Mouse (Mus musculus) intestine, postnatal 0 days (tissue): ENCODE results near the gene Gm498. TPM values are rescaled to one million over a fixed set of nuclear protein-coding genes. Genes with fewer than 3 reads are reported as not detected.

Source experiments
- ATAC-seq: fragments of 200-750 bp; cut with Nextera tagmentation; 2 replicates; pipeline ENCODE4 v1.8.0; 2017; ENCODE audit warnings: mild to moderate bottlenecking, moderate TSS enrichment, moderate library complexity
- H3K27ac ChIP-seq: fragments of 300-500 bp; sonication (generic); 2 replicates; pipeline ENCODE4 v1.5.1; 2014; ENCODE audit warnings: mild to moderate bottlenecking, low read depth, low read length, moderate library complexity
- H3K27me3 ChIP-seq: fragments of 300-500 bp; sonication (generic); replicated peaks from 2 replicates; pipeline ENCODE4 v1.6.1; 2014; ENCODE audit warnings: low read length, mixed read lengths; ENCODE audit not compliant: control insufficient read depth, insufficient read depth
- H3K36me3 ChIP-seq: fragments of 300-500 bp; sonication (generic); 2 replicates; pipeline ENCODE4 v1.6.1; 2014; ENCODE audit warnings: mild to moderate bottlenecking, moderate library complexity; ENCODE audit not compliant: control insufficient read depth, insufficient read depth
- H3K4me1 ChIP-seq: fragments of 300-500 bp; sonication (generic); replicated peaks from 2 replicates; pipeline ENCODE4 v1.6.1; 2014; ENCODE audit warnings: antibody characterized with exemption, low read length, mixed read lengths; ENCODE audit not compliant: control insufficient read depth, insufficient read depth
- H3K4me2 ChIP-seq: fragments of 300-500 bp; sonication (generic); replicated peaks from 2 replicates; pipeline ENCODE4 v1.6.1; 2014; ENCODE audit warnings: low read depth, mild to moderate bottlenecking, moderate library complexity
- H3K4me3 ChIP-seq: fragments of 300-500 bp; sonication (generic); 2 replicates; pipeline ENCODE4 v1.5.1; 2014; ENCODE audit warnings: low read depth, low read length
- H3K9ac ChIP-seq: fragments of 300-500 bp; sonication (generic); 2 replicates; pipeline ENCODE4 v1.6.1; 2014; ENCODE audit warnings: mild to moderate bottlenecking, low read depth, low read length
- H3K9me3 ChIP-seq: fragments of 300-500 bp; sonication (generic); 2 replicates; pipeline ENCODE4 v1.6.1; 2016; ENCODE audit warnings: mixed run types; ENCODE audit not compliant: control insufficient read depth
- CTCF ChIP-seq: sonication (generic); IDR thresholded peaks from 2 replicates; pipeline ENCODE4 v1.5.1; 2016; ENCODE audit warnings: low read depth, mild to moderate bottlenecking, control low read depth, antibody characterized with exemption, moderate library complexity
- WGBS: fragments of 180-500 bp; shearing (Covaris S2); extraction: QIAGEN DNeasy Blood & Tissue Kit; methylation state at CpG from one replicate; pipeline ENCODE4 v1.1.7; 2014; 5-methylcytosine and 5-hydroxymethylcytosine counted together
- polyA plus RNA-seq: library from polyadenylated mRNA; unstranded; fragments of >200 nt; fragmentation: Nextera tagmentation; extraction: Ambion mirVana; gene quantifications from 2 replicates; pipeline ENCODE4 v1.2.1, GENCODE M21; 2015

Gene Gm498
- polyA plus RNA-seq, result not detected in 2 replicates

- WGBS, result 82% methylated on average over 2 of the region's 2 CpGs
- no peak within 1 kb of the TSS for H3K4me3 ChIP-seq
- ATAC-seq, result no peak
These were observed at the start of gene Gm498 for GRCm38 (mm10) chr7:143866538-143866937. TSS of gene Gm498 (plus strand) at chr7:143866838.

GRCm38 (mm10) chr7:143819201-143819600 lies 47.4 kb upstream of the Gm498 start:
- peak; percentile 45 for TF ChIP-seq CTCF
- Histone ChIP-seq H3K27me3 (no peaks in the 10 kb centered on the region), H3K9me3 (no peaks in the 10 kb centered on the region), H3K4me1 (peaks cover 4% of the 10 kb centered on the region; the same call in 1 of the 2 replicates), H3K4me3 (no peak overlapping the region), H3K36me3 (peaks cover 39% of the 10 kb centered on the region), H3K27ac (no peak overlapping the region), H3K4me2 (no peak overlapping the region), H3K9ac (no peak overlapping the region)
- no peak for ATAC-seq
- 52% methylated on average over 4 of the region's 4 CpGs for WGBS

More at GRCm38 (mm10) chr7:143866538-143866937, at the start of gene Gm498:
- Histone ChIP-seq H3K27me3 (no peaks in the 10 kb centered on the region), H3K9me3 (no peaks in the 10 kb centered on the region), H3K9ac (no peak within 1 kb of the TSS), H3K36me3 (no peaks in the 10 kb centered on the region), H3K27ac (no peak within 1 kb of the TSS), H3K4me2 (no peak within 1 kb of the TSS), H3K4me1 (no peaks in the 10 kb centered on the region)
- no peak for TF ChIP-seq CTCF

GRCm38 (mm10) chr7:143821241-143821640 lies 45.4 kb upstream of the Gm498 start:
- no peak for TF ChIP-seq CTCF
- H3K4me3 ChIP-seq, result no peak overlapping the region; the same call in 1 of the 2 replicates
- H3K27ac ChIP-seq, result peak overlapping the region; percentile 73
- H3K27me3 ChIP-seq, result no peaks in the 10 kb centered on the region
- ATAC-seq, result peak; percentile 37; the same call in 1 of the 2 replicates
- H3K36me3 ChIP-seq, result peaks cover 22% of the 10 kb centered on the region
- H3K9me3 ChIP-seq, result no peaks in the 10 kb centered on the region
- peak overlapping the region; percentile 81 for H3K4me2 ChIP-seq
- H3K4me1 ChIP-seq, result peaks cover 4% of the 10 kb centered on the region; the same call in 1 of the 2 replicates
- no peak overlapping the region for H3K9ac ChIP-seq
- 54% methylated on average over 2 of the region's 2 CpGs for WGBS

GRCm38 (mm10) chr7:143822375-143823265 lies 44.0 kb upstream of the Gm498 start, which contains the start of the genes Nadsyn1 and Dhcr7:
TSS of gene Nadsyn1 (minus strand) at chr7:143822849.
TSS of gene Dhcr7 (plus strand) at chr7:143823145.
- H3K4me1 ChIP-seq, result peaks cover 4% of the 10 kb centered on the region; the same call in 1 of the 2 replicates
- WGBS, result under 1% methylated on average over 40 of the region's 40 CpGs
- H3K9ac ChIP-seq, result peak within 1 kb of the TSS; percentile 62
- peak within 1 kb of the TSS; percentile 73 for H3K27ac ChIP-seq
- H3K4me3 ChIP-seq, result peak within 1 kb of the TSS; percentile 61
- H3K9me3 ChIP-seq, result no peaks in the 10 kb centered on the region
- H3K36me3 ChIP-seq, result peaks cover 12% of the 10 kb centered on the region; the same call in 1 of the 2 replicates
- H3K27me3 ChIP-seq, result no peaks in the 10 kb centered on the region
- TF ChIP-seq CTCF, result no peak
- ATAC-seq, result peak; percentile 93
- peak within 1 kb of the TSS; percentile 81 for H3K4me2 ChIP-seq

- Histone ChIP-seq H3K4me2 (peak overlapping the region; percentile 56), H3K27ac (peak overlapping the region; percentile 50), H3K4me3 (peak overlapping the region; percentile 61), H3K4me1 (peaks cover 4% of the 10 kb centered on the region; the same call in 1 of the 2 replicates), H3K27me3 (no peaks in the 10 kb centered on the region), H3K9ac (no peak overlapping the region), H3K9me3 (no peaks in the 10 kb centered on the region), H3K36me3 (peaks cover 8% of the 10 kb centered on the region; the same call in 1 of the 2 replicates)
- 75% methylated on average over 4 of the region's 4 CpGs for WGBS
- peak; percentile 2; the same call in 1 of the 2 replicates for ATAC-seq
- 0 out of 2 replicates have a peak, but pooled peaks have one; percentile 1 for TF ChIP-seq CTCF
These were observed 43.4 kb upstream of the Gm498 start for GRCm38 (mm10) chr7:143823266-143823605.

GRCm38 (mm10) chr7:143826985-143827384 lies 39.7 kb upstream of the Gm498 start:
- 92% methylated on average over 2 of the region's 2 CpGs for WGBS
- no peak for ATAC-seq
- Histone ChIP-seq H3K4me2 (no peak overlapping the region), H3K4me1 (0 out of 2 replicates have a peak, but pooled peaks cover 4% of the 10 kb centered on the region), H3K27ac (no peak overlapping the region), H3K9ac (no peak overlapping the region), H3K4me3 (no peak overlapping the region), H3K9me3 (no peaks in the 10 kb centered on the region), H3K27me3 (no peaks in the 10 kb centered on the region), H3K36me3 (no peaks in the 10 kb centered on the region)
- TF ChIP-seq CTCF, result no peak
